Mouse (Mus musculus): Measurements from ENCODE around the gene Rbms3.

DNA sequence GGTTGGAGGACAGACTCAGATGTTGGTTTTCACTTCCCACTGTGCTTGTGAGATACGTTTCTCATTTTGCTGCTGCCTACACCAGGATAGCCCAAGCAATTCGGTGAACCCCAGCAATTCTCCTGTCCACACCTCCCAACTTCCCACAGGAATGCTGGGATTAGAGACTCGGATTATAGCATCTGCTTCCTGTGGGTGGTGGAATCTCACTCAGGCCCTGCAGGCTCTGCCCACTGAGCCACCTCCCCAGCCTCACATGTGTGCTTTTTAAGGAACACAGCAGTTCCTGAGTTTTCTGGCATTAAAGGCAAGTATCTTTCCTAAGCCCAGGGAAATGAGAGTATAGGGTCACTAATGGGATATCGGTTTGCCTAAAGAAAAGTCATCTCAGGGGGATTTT, 941.1 kb downstream of the Rbms3 start:
- TF ChIP-seq CTCF (IDR thresholded peaks at IDR 0.05; ENCODE audit: low read depth, low read length) = no peak
- TF ChIP-seq POLR2A (IDR thresholded peaks at IDR 0.05; ENCODE audit: extremely low read depth, insufficient read depth, low read length) = no peak

Data from liver, adult 2 months (tissue).